Mouse (Mus musculus) megakaryocyte-erythroid progenitor cell, adult 5-6 weeks (primary cell): Measurements from ENCODE around the gene Mrpl51. TPM values are rescaled to one million over a fixed set of nuclear protein-coding genes. Genes with fewer than 3 reads are reported as not detected.

Source experiments
- ATAC-seq: replicated peaks from 2 replicates; pipeline ENCODE4 v1.8.0; 2016; ENCODE audit warnings: mild to moderate bottlenecking, inconsistent platforms; ENCODE audit not compliant: severe bottlenecking, poor library complexity, low FRiP score, low TSS enrichment
- total RNA-seq, 2 experiments: library from RNA; stranded (forward) in 1 of 2; stranded (reverse) in 1 of 2; fragments of 200-1000, 215-1000 nt in 1 of 2; fragments of >200 nt in 1 of 2; fragmentation: Nextera tagmentation in 1 of 2; gene quantifications; 2 replicates each; pipeline ENCODE4 v1.2.3; 2014 to 2017

Gene Mrpl51
- total RNA-seq, 2 experiments from 2014 or later: 151 to 194 TPM

GRCm38 (mm10) chr6:125222577-125222976 lies 31.0 kb downstream of the Mrpl51 start:
- no peak for ATAC-seq

- ATAC-seq: peak; percentile 85
Measured at GRCm38 (mm10) chr6:125225518-125226115, 34.0 kb downstream of the Mrpl51 start.

GRCm38 (mm10) chr6:125230571-125230970 lies 39.0 kb downstream of the Mrpl51 start:
- no peak for ATAC-seq

GRCm38 (mm10) chr6:125231117-125232044 lies 39.8 kb downstream of the Mrpl51 start, which contains the start of gene Tapbpl:
TSS of gene Tapbpl (minus strand) at chr6:125231860.
- ATAC-seq: peak; percentile 48

- ATAC-seq: peak; percentile 27
Measured at GRCm38 (mm10) chr6:125232045-125232437, 40.4 kb downstream of the Mrpl51 start.

GRCm38 (mm10) chr6:125232516-125232915 lies 40.9 kb downstream of the Mrpl51 start:
- ATAC-seq: peak; percentile 40

- no peak for ATAC-seq
Measured at GRCm38 (mm10) chr6:125233816-125234519, 42.4 kb downstream of the Mrpl51 start.

GRCm38 (mm10) chr6:125234520-125234828 lies 42.9 kb downstream of the Mrpl51 start:
- ATAC-seq: no peak

GRCm38 (mm10) chr6:125236341-125236740 lies 44.7 kb downstream of the Mrpl51 start:
- ATAC-seq: no peak

- ATAC-seq: no peak
Measured at GRCm38 (mm10) chr6:125236782-125237181, 45.2 kb downstream of the Mrpl51 start, which contains the start of gene Cd27. TSS of gene Cd27 (minus strand) at chr6:125237010.

- peak; percentile 21; the same call in 1 of the 2 replicates for ATAC-seq
Measured at GRCm38 (mm10) chr6:125237421-125237820, 45.8 kb downstream of the Mrpl51 start.

- ATAC-seq: no peak
Measured at GRCm38 (mm10) chr6:125238396-125238795, 46.8 kb downstream of the Mrpl51 start.

GRCm38 (mm10) chr6:125239547-125239946 lies 47.9 kb downstream of the Mrpl51 start:
- ATAC-seq: no peak

GRCm38 (mm10) chr6:125240617-125241016 lies 49.0 kb downstream of the Mrpl51 start:
- ATAC-seq: no peak

GRCm38 (mm10) chr6:125241566-125241965 lies 50.0 kb downstream of the Mrpl51 start:
- ATAC-seq: no peak

GRCm38 (mm10) chr6:125244551-125244950 lies 53.0 kb downstream of the Mrpl51 start:
- ATAC-seq: no peak
